Mouse (Mus musculus) ES-Bruce4 (cell line): Measurements from ENCODE around the gene 1700025G04Rik. TPM values are rescaled to one million over a fixed set of nuclear protein-coding genes. Genes with fewer than 3 reads are reported as not detected.

Experiments used
- H3K27ac ChIP-seq: 2 replicates; pipeline ENCODE4 v1.5.1; 2012; ENCODE audit warnings: low read length, inconsistent platforms; ENCODE audit not compliant: insufficient read depth
- H3K27me3 ChIP-seq: 2 replicates; pipeline ENCODE4 v1.6.1; 2012; ENCODE audit warnings: mild to moderate bottlenecking, low read length, inconsistent platforms; ENCODE audit not compliant: control insufficient read depth, poor library complexity, insufficient read depth, severe bottlenecking
- H3K36me3 ChIP-seq: 2 replicates; pipeline ENCODE4 v1.6.1; 2012; ENCODE audit warnings: inconsistent platforms, mild to moderate bottlenecking, low read length, moderate library complexity; ENCODE audit not compliant: control insufficient read depth, poor library complexity, insufficient read depth, severe bottlenecking
- H3K4me1 ChIP-seq: one replicate; pipeline ENCODE4 v1.8.1; 2011; ENCODE audit warnings: low read length; ENCODE audit not compliant: control insufficient read depth, insufficient read depth
- H3K4me3 ChIP-seq: 2 replicates; pipeline ENCODE4 v1.5.1; 2011; ENCODE audit warnings: low read depth, mild to moderate bottlenecking, low read length
- H3K9ac ChIP-seq: 2 replicates; pipeline ENCODE4 v1.6.1; 2012; ENCODE audit warnings: low read depth, mild to moderate bottlenecking, inconsistent platforms; ENCODE audit not compliant: poor library complexity, severe bottlenecking
- H3K9me3 ChIP-seq: replicated peaks from 2 replicates; pipeline ENCODE4 v1.6.1; 2012; ENCODE audit warnings: mild to moderate bottlenecking, low read length, inconsistent platforms; ENCODE audit not compliant: control insufficient read depth, poor library complexity, insufficient read depth, severe bottlenecking
- CTCF ChIP-seq: IDR thresholded peaks from one replicate; pipeline ENCODE4 v1.8.1; 2011; ENCODE audit warnings: low read depth, low read length
- EP300 ChIP-seq: IDR thresholded peaks from 2 replicates; pipeline ENCODE4 v1.6.1; 2011; ENCODE audit warnings: low read depth, low read length; ENCODE audit not compliant: insufficient read depth
- POLR2A ChIP-seq: IDR thresholded peaks from one replicate; pipeline ENCODE4 v1.8.1; 2011; ENCODE audit warnings: low read length; ENCODE audit not compliant: insufficient read depth
- polyA plus RNA-seq: library from polyadenylated mRNA; stranded (reverse); fragments of >200 nt; gene quantifications from 2 replicates; pipeline ENCODE4 v1.2.4, GENCODE M21; 2011; ENCODE audit warnings: low read depth; ENCODE audit not compliant: missing spikeins, insufficient read depth, insufficient read length

Gene 1700025G04Rik
- polyA plus RNA-seq, result 12.4 and 14.3 TPM in 2 replicates

- H3K9me3 ChIP-seq, result no peaks in the 10 kb centered on the region
- H3K36me3 ChIP-seq, result no peaks in the 10 kb centered on the region
- H3K4me3 ChIP-seq, result peak within 1 kb of the TSS; percentile 76
- H3K4me1 ChIP-seq, result peaks cover 2% of the 10 kb centered on the region
- H3K27me3 ChIP-seq, result no peaks in the 10 kb centered on the region
- H3K27ac ChIP-seq, result no peak within 1 kb of the TSS
- peak within 1 kb of the TSS; percentile 84 for H3K9ac ChIP-seq
- TF ChIP-seq EP300, result no peak
- no peak for TF ChIP-seq POLR2A
- TF ChIP-seq CTCF, result no peak
Measured at GRCm38 (mm10) chr1:152090018-152090553, at the start of gene 1700025G04Rik. 1700025G04Rik (minus strand) TSS chr1:152090125.

- Histone ChIP-seq H3K9me3 (no peaks in the 10 kb centered on the region), H3K4me3 (no peak overlapping the region), H3K36me3 (no peaks in the 10 kb centered on the region), H3K9ac (no peak overlapping the region), H3K27me3 (no peaks in the 10 kb centered on the region), H3K27ac (no peak overlapping the region), H3K4me1 (no peaks in the 10 kb centered on the region)
- TF ChIP-seq POLR2A, result no peak
- no peak for TF ChIP-seq CTCF
- TF ChIP-seq EP300, result no peak
Measured at GRCm38 (mm10) chr1:152139496-152139895, 49.6 kb upstream of the 1700025G04Rik start.

- no peak for TF ChIP-seq EP300
- no peak for TF ChIP-seq CTCF
- no peak for TF ChIP-seq POLR2A
- H3K9me3 ChIP-seq, result no peaks in the 10 kb centered on the region
- H3K27me3 ChIP-seq, result no peaks in the 10 kb centered on the region
- no peak overlapping the region for H3K4me3 ChIP-seq
- H3K4me1 ChIP-seq, result no peaks in the 10 kb centered on the region
- H3K9ac ChIP-seq, result no peak overlapping the region
- no peak overlapping the region for H3K27ac ChIP-seq
- no peaks in the 10 kb centered on the region for H3K36me3 ChIP-seq
Measured at GRCm38 (mm10) chr1:152130029-152130727, 40.3 kb upstream of the 1700025G04Rik start.

GRCm38 (mm10) chr1:152125451-152125850 lies 35.5 kb upstream of the 1700025G04Rik start:
- H3K4me3 ChIP-seq, result no peak overlapping the region
- H3K36me3 ChIP-seq, result no peaks in the 10 kb centered on the region
- no peaks in the 10 kb centered on the region for H3K4me1 ChIP-seq
- no peaks in the 10 kb centered on the region for H3K9me3 ChIP-seq
- TF ChIP-seq POLR2A (no peak), EP300 (no peak), CTCF (no peak)
- no peak overlapping the region for H3K27ac ChIP-seq
- no peak overlapping the region for H3K9ac ChIP-seq
- no peaks in the 10 kb centered on the region for H3K27me3 ChIP-seq

- H3K9ac ChIP-seq, result no peak overlapping the region
Measured at GRCm38 (mm10) chr1:152110123-152110522, 20.2 kb upstream of the 1700025G04Rik start.

GRCm38 (mm10) chr1:152106136-152106535 lies 16.2 kb upstream of the 1700025G04Rik start:
- Histone ChIP-seq H3K9me3 (no peaks in the 10 kb centered on the region), H3K4me3 (no peak overlapping the region), H3K36me3 (no peaks in the 10 kb centered on the region), H3K27me3 (no peaks in the 10 kb centered on the region), H3K4me1 (peaks cover 4% of the 10 kb centered on the region), H3K9ac (no peak overlapping the region), H3K27ac (no peak overlapping the region)
- no peak for TF ChIP-seq CTCF
- TF ChIP-seq POLR2A, result no peak
- TF ChIP-seq EP300, result no peak

More at GRCm38 (mm10) chr1:152110123-152110522, 20.2 kb upstream of the 1700025G04Rik start:
- Histone ChIP-seq H3K4me3 (no peak overlapping the region), H3K4me1 (peaks cover 5% of the 10 kb centered on the region), H3K36me3 (no peaks in the 10 kb centered on the region), H3K27me3 (no peaks in the 10 kb centered on the region), H3K27ac (no peak overlapping the region), H3K9me3 (no peaks in the 10 kb centered on the region)
- no peak for TF ChIP-seq EP300
- TF ChIP-seq CTCF, result no peak
- no peak for TF ChIP-seq POLR2A
